Mouse (Mus musculus) lung, embryonic 15.5 days (tissue): ENCODE results near the gene Eif4a2. TPM values are rescaled to one million over a fixed set of nuclear protein-coding genes. Genes with fewer than 3 reads are reported as not detected.

ENCODE experiments used
- ATAC-seq: fragments of 200-750 bp; cut with Nextera tagmentation; 2 replicates; pipeline ENCODE4 v1.8.0; 2017; ENCODE audit warnings: moderate number of reproducible peaks, borderline replicate concordance; ENCODE audit not compliant: low FRiP score, low TSS enrichment; ENCODE audit errors: extremely low read depth
- H3K27ac ChIP-seq: fragments of 300-500 bp; sonication (generic); 2 replicates; pipeline ENCODE4 v1.5.1; 2015; ENCODE audit warnings: moderate library complexity, mild to moderate bottlenecking, inconsistent platforms
- H3K27me3 ChIP-seq: fragments of 300-500 bp; sonication (generic); 2 replicates; pipeline ENCODE4 v1.6.1; 2015; ENCODE audit warnings: inconsistent platforms
- H3K36me3 ChIP-seq: fragments of 300-500 bp; sonication (generic); 2 replicates; pipeline ENCODE4 v1.6.1; 2015; ENCODE audit warnings: inconsistent platforms
- H3K4me1 ChIP-seq: fragments of 300-500 bp; sonication (generic); 2 replicates; pipeline ENCODE4 v1.6.1; 2015; ENCODE audit warnings: inconsistent platforms
- H3K4me2 ChIP-seq: fragments of 300-500 bp; sonication (generic); 2 replicates; pipeline ENCODE4 v1.6.1; 2015; ENCODE audit warnings: inconsistent platforms, mild to moderate bottlenecking, moderate library complexity
- H3K4me3 ChIP-seq: fragments of 300-500 bp; sonication (generic); 2 replicates; pipeline ENCODE4 v1.5.1; 2015; ENCODE audit warnings: mild to moderate bottlenecking, inconsistent platforms
- H3K9ac ChIP-seq: fragments of 300-500 bp; sonication (generic); 2 replicates; pipeline ENCODE4 v1.6.1; 2015; ENCODE audit warnings: inconsistent platforms
- H3K9me3 ChIP-seq: fragments of 300-500 bp; sonication (generic); 2 replicates; pipeline ENCODE4 v1.6.1; 2016; ENCODE audit warnings: inconsistent platforms
- WGBS: fragments of 180-500 bp; shearing (Covaris S2); methylation state at CpG from one replicate; pipeline ENCODE4 v1.1.7; 2015; 5-methylcytosine and 5-hydroxymethylcytosine counted together
- microRNA-seq: library from miRNA; unstranded; fragments of <30 nt; microRNA quantifications from one replicate; pipeline ENCODE4, GENCODE M21; 2016
- polyA plus RNA-seq: library from polyadenylated mRNA; unstranded; fragments of >200 nt; fragmentation: Nextera tagmentation; extraction: Ambion mirVana; gene quantifications from 2 replicates; pipeline ENCODE4 v1.2.1, GENCODE M21; 2015

Eif4a2 gene
- polyA plus RNA-seq, 1 experiment from 2014 or later = 202 TPM

GRCm38 (mm10) chr16:23151423-23151822 lies 44.2 kb downstream of the Eif4a2 start:
- Histone ChIP-seq H3K4me1 (no peaks in the 10 kb centered on the region), H3K9me3 (no peaks in the 10 kb centered on the region), H3K36me3 (no peaks in the 10 kb centered on the region), H3K27me3 (no peaks in the 10 kb centered on the region), H3K4me3 (no peak overlapping the region), H3K27ac (no peak overlapping the region), H3K9ac (no peak overlapping the region), H3K4me2 (no peak overlapping the region)
- no peak for ATAC-seq
- WGBS = 13% methylated on average over 2 of the region's 2 CpGs

DNA sequence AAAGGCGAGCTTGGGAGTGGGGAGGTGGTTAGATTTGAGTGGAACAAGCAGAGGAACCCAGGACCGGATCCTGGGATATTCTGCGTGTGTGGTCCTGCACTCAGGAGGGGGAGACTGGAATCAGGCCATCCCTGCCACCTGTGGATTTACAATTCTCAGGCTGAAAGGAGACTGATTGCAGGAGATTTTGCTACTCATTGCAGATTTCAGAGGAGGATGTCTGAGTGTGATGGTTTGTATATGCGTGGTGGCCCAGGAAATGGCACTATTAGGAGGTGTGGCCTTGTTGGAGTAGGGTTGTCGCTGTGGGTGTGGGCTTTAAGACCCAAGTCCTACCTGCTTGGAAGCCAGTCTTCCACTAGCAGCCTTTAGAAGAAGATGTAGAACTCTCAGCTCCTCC lies 47.0 kb downstream of the Eif4a2 start:
- WGBS = 64% methylated on average over 5 of the region's 5 CpGs
- H3K27ac ChIP-seq = no peak overlapping the region
- H3K4me1 ChIP-seq = no peaks in the 10 kb centered on the region
- H3K27me3 ChIP-seq = no peaks in the 10 kb centered on the region
- H3K4me2 ChIP-seq = no peak overlapping the region
- no peak overlapping the region for H3K4me3 ChIP-seq
- no peaks in the 10 kb centered on the region for H3K9me3 ChIP-seq
- H3K9ac ChIP-seq = no peak overlapping the region
- no peak for ATAC-seq
- no peaks in the 10 kb centered on the region for H3K36me3 ChIP-seq

- no peak overlapping the region for H3K27ac ChIP-seq
- H3K9ac ChIP-seq = no peak overlapping the region
- no peak overlapping the region for H3K4me3 ChIP-seq
- no peaks in the 10 kb centered on the region for H3K27me3 ChIP-seq
- ATAC-seq = no peak
- 94% methylated on average over 13 of the region's 13 CpGs for WGBS
- H3K9me3 ChIP-seq = no peaks in the 10 kb centered on the region
- H3K36me3 ChIP-seq = no peaks in the 10 kb centered on the region
- H3K4me1 ChIP-seq = no peaks in the 10 kb centered on the region
- H3K4me2 ChIP-seq = no peak overlapping the region
Observed at GRCm38 (mm10) chr16:23157013-23157412, 49.8 kb downstream of the Eif4a2 start.

DNA sequence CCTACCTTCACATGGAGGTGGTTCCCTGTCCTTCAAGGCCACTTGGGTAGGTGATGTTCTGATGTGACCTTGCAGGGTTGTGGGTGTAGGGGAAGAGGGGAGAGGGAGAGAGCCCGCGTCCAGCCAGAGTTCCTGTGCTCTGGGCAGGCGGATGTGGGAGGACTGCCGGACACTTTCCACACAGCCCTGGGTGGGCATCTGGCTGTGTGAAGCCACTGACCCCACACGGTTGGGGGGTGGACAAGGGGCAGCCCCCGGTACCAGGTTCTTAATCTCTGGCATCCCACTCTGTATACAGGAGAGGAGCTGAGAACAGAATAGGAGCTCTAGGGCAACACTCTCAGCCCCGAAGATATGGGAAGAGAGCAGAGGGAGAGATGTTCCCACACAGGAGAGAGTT lies 51.0 kb downstream of the Eif4a2 start:
- Histone ChIP-seq H3K4me3 (no peak overlapping the region), H3K9ac (no peak overlapping the region), H3K4me1 (no peaks in the 10 kb centered on the region), H3K27ac (no peak overlapping the region), H3K36me3 (no peaks in the 10 kb centered on the region), H3K9me3 (no peaks in the 10 kb centered on the region), H3K4me2 (no peak overlapping the region), H3K27me3 (no peaks in the 10 kb centered on the region)
- WGBS = 66% methylated on average over 7 of the region's 7 CpGs
- no peak for ATAC-seq

DNA sequence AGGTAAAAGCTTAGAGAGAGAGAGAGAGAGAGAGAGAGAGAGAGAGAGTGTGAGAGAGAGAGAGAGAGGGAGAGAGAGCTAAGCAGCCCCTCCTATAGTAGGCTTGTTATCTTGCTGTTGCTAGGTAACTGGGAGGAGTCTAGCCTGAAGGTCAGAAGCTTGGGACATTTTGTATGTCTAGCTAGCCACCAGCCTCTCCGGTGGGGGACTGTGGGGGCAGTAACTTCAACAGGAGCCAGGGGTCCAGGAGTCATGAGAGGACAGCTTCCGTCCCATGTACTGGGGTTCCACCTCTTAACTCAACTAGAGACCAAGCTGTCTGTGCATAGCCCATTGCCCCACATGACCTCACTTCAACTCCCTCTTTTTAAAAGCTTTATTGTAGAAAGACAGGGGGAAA lies 51.7 kb downstream of the Eif4a2 start:
- no peaks in the 10 kb centered on the region for H3K9me3 ChIP-seq
- no peak overlapping the region for H3K9ac ChIP-seq
- WGBS = 27% methylated on average over 2 of the region's 2 CpGs
- no peak overlapping the region for H3K4me3 ChIP-seq
- no peak overlapping the region for H3K27ac ChIP-seq
- no peaks in the 10 kb centered on the region for H3K36me3 ChIP-seq
- H3K4me2 ChIP-seq = no peak overlapping the region
- ATAC-seq = no peak
- H3K27me3 ChIP-seq = no peaks in the 10 kb centered on the region
- H3K4me1 ChIP-seq = no peaks in the 10 kb centered on the region

DNA sequence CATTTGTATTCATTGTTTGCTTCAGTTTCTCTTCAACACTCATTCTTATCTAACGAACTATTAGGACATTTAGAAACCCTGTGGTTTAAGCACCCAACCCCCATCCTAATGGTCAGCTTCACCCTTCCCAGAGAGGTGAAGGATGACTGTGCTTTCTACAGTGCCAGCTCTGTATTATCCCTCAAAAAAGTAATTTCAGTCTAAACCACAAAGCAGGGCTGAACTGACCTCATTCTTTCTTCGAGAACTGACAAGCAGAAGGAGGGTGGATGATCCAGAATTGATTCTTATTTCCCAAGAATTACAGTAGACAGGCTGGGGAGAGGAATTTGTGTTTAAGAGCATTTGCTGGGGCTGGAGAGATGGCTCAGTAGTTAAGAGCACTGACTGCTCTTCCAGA lies 52.5 kb downstream of the Eif4a2 start:
- Histone ChIP-seq H3K27me3 (no peaks in the 10 kb centered on the region), H3K4me3 (no peak overlapping the region), H3K36me3 (no peaks in the 10 kb centered on the region), H3K4me1 (no peaks in the 10 kb centered on the region), H3K27ac (no peak overlapping the region), H3K9ac (no peak overlapping the region), H3K4me2 (no peak overlapping the region), H3K9me3 (no peaks in the 10 kb centered on the region)
- no peak for ATAC-seq
- WGBS = 32% methylated on average over 2 of the region's 2 CpGs

DNA sequence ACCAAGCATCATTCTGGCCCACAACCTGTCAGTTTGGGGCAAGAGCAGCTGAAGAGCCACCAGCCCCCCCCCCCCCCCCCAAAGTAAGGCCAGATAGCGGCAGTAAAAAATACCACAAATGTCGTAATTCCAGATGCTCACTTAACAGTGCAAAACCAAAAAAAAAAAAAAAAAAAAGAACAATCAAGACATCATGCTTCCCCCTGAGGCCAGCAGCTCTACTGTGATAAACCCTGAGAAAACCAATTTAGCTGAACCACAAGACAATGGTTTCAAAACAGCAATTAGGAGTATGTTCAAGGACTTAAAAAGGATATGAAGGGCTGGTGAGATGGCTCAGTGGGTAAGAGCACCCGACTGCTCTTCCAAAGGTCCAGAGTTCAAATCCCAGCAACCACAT lies 54.9 kb downstream of the Eif4a2 start:
- Histone ChIP-seq H3K4me3 (no peak overlapping the region), H3K27me3 (no peaks in the 10 kb centered on the region), H3K27ac (no peak overlapping the region), H3K36me3 (no peaks in the 10 kb centered on the region), H3K9me3 (no peaks in the 10 kb centered on the region), H3K4me2 (no peak overlapping the region), H3K9ac (no peak overlapping the region), H3K4me1 (no peaks in the 10 kb centered on the region)
- 90% methylated on average over 3 of the region's 3 CpGs for WGBS
- no peak for ATAC-seq

Small RNA genes within 50 kb of the gene (microRNA-seq; reads per million reads assigned to microRNA genes)
- gene Gm49346 = not detected

Other genes starting within 250 kb of the Eif4a2 start
- 25.6 and 26.9 TPM in 2 replicates for gene Tbccd1, start 249.8 kb upstream of the Eif4a2 start, polyA plus RNA-seq
- 109 and 111 TPM in 2 replicates for gene Dnajb11, start 249.6 kb upstream of the Eif4a2 start, polyA plus RNA-seq
- 2.9 and 11.2 TPM in 2 replicates for gene Ahsg, start 216.2 kb upstream of the Eif4a2 start, polyA plus RNA-seq
- 0.15 TPM in 1 of 2 replicates, not detected in the other for gene Fetub, start 189.1 kb upstream of the Eif4a2 start, polyA plus RNA-seq
- gene Hrg, start 156.4 kb upstream of the Eif4a2 start, polyA plus RNA-seq = not detected in 2 replicates
- gene Kng2, start 78.0 kb upstream of the Eif4a2 start, polyA plus RNA-seq = 0.16 and 0.31 TPM in 2 replicates
- 0.59 and 4.1 TPM in 2 replicates for gene Kng1, start 49.6 kb upstream of the Eif4a2 start, polyA plus RNA-seq
- gene Rfc4, start 20.3 kb downstream of the Eif4a2 start, polyA plus RNA-seq = 135 and 138 TPM in 2 replicates
- 0.19 TPM in 1 of 2 replicates, not detected in the other for gene Adipoq, start 39.1 kb downstream of the Eif4a2 start, polyA plus RNA-seq
- gene St6gal1, start 117.3 kb downstream of the Eif4a2 start, polyA plus RNA-seq = 48.0 and 52.7 TPM in 2 replicates